In genomic region chr13:23541497-23541896, GRCm38 (mm10) we compare ENCODE assay signal across 27 mouse cellular contexts. TPM values are rescaled to one million over a fixed set of nuclear protein-coding genes. Genes with fewer than 3 reads are reported as not detected.
A peak's percentile ranks its signal among the peaks of the same experiment; 100 is the strongest.
DNase-seq lines count a peak whose midpoint lies in the region; ATAC-seq and TF ChIP-seq lines count a peak whose summit lies in the region.
"Had no signal": no experiment of that assay in that cellular context is flagged by ENCODE, and none has a peak within 500 bp of the region (broad histone marks: within the 10 kb centered on the region; RNA-seq: fewer than 3 reads in every experiment).

No protein-coding gene starts in this region.

- TF ChIP-seq RAD21 in MEL (IDR thresholded peaks at IDR 0.05; ENCODE audit: low read depth, low read length): no peak

- H3K4me2 ChIP-seq in liver, embryonic 11.5 days: peak overlapping the region; percentile 83
- peak overlapping the region; percentile 76 for H3K4me2 ChIP-seq in liver, embryonic 12.5 days
- peak overlapping the region; percentile 38 for H3K4me2 ChIP-seq in myocyte (ENCODE audit: low read depth)

- DNase-seq in liver, embryonic 11.5 days (ENCODE audit: low spot score): no peak
- DNase-seq in liver: no peak
- peak; percentile 49 for DNase-seq in MEL (ENCODE audit: low read depth, low spot score)
- no peak for DNase-seq in left cerebral cortex, postnatal 36 days (ENCODE audit: low spot score in 2 of 2)
- DNase-seq in adrenal gland, postnatal 10 days: no peak
- DNase-seq: adrenal gland, postnatal 25 days; cerebellum, adult 11 months; cerebellum, postnatal 10 days; gastrocnemius, postnatal 14 days; heart, adult 2 months; kidney, adult 18-20 months; kidney, postnatal 14 days; left cerebral cortex, postnatal 4 days; lung, adult 2 months; lung, postnatal 4 days; right cerebral cortex, postnatal 14 days; spleen, adult 18-20 months; thymus, adult 2 months had no signal

- TF ChIP-seq POLR2A in MEL (IDR thresholded peaks at IDR 0.05; ENCODE audit: control insufficient read depth in 1 of 2, insufficient read depth in 1 of 2, low read depth in 1 of 2, low read length in 2 of 2, poor library complexity in 1 of 2) (no peak), myocyte (IDR thresholded peaks at IDR 0.05; ENCODE audit: insufficient read length, low read depth) (no peak)

- TF ChIP-seq EP300 in MEL (IDR thresholded peaks at IDR 0.05; ENCODE audit: low read depth in 1 of 2, low read length in 2 of 2): no peak

- H3ac ChIP-seq in myocyte (ENCODE audit: control insufficient read depth, insufficient read length): no peak overlapping the region

- H3K36me3 ChIP-seq in liver, embryonic 11.5 days (ENCODE audit: control insufficient read depth, insufficient read depth, low read length): no peaks in the 10 kb centered on the region
- H3K36me3 ChIP-seq in MEL (ENCODE audit: control insufficient read depth in 1 of 2, insufficient read depth in 2 of 2, low read length in 2 of 2): peaks cover 0 to 22% of the 10 kb centered on the region in 2 experiments; a peak in 2 of 4 replicates
- no peaks in the 10 kb centered on the region for H3K36me3 ChIP-seq in liver, embryonic 12.5 days
- no peaks in the 10 kb centered on the region for H3K36me3 ChIP-seq in myocyte (ENCODE audit: control insufficient read depth, insufficient read depth)
- H3K36me3 ChIP-seq: G1E; heart, embryonic 15.5 days; hindbrain, embryonic 10.5 days; neural tube, embryonic 13.5 days had no signal

- TF ChIP-seq CTCF in MEL (IDR thresholded peaks at IDR 0.05 in 2 of 3, conservative IDR thresholded peaks at IDR 0.05 in 1 of 3; ENCODE audit: control insufficient read depth in 1 of 3, insufficient read depth in 1 of 3, low read depth in 2 of 3, low read length in 3 of 3, poor library complexity in 1 of 3, severe bottlenecking in 1 of 3): no peak

- H3K9ac ChIP-seq in liver, embryonic 11.5 days (ENCODE audit: low read depth, low read length): no peak overlapping the region
- H3K9ac ChIP-seq in MEL (ENCODE audit: control insufficient read depth, low read depth, low read length, poor library complexity, severe bottlenecking): peak overlapping the region; percentile 24; the same call in 1 of the 2 replicates
- peak overlapping the region; percentile 84 for H3K9ac ChIP-seq in liver, embryonic 12.5 days
- H3K9ac ChIP-seq: heart, embryonic 15.5 days had no signal

- H3K27me3 ChIP-seq in liver, embryonic 11.5 days (replicated peaks; ENCODE audit: control insufficient read depth, insufficient read depth, low read length): no peaks in the 10 kb centered on the region
- H3K27me3 ChIP-seq in MEL (ENCODE audit: control insufficient read depth in 1 of 2, insufficient read depth in 2 of 2, low read length in 2 of 2) (no peaks in the 10 kb centered on the region), myocyte (ENCODE audit: control insufficient read depth, insufficient read depth, insufficient read length) (no peaks in the 10 kb centered on the region)
- no peaks in the 10 kb centered on the region for H3K27me3 ChIP-seq in liver, embryonic 12.5 days (replicated peaks)
- H3K27me3 ChIP-seq: heart, embryonic 15.5 days; neural tube, embryonic 13.5 days had no signal

- no peak overlapping the region for H3K4me3 ChIP-seq in liver, embryonic 11.5 days (ENCODE audit: low read depth, low read length)
- H3K4me3 ChIP-seq in MEL (ENCODE audit: control insufficient read depth in 1 of 2, insufficient read depth in 1 of 2, low read depth in 2 of 2, low read length in 2 of 2) (peak overlapping the region in 1 of 2 experiments; percentile 51; a peak in 1 of 4 replicates), myocyte (peak overlapping the region; percentile 37)
- peak overlapping the region; percentile 62 for H3K4me3 ChIP-seq in liver, embryonic 12.5 days
- H3K4me3 ChIP-seq: heart, adult 2 months; neural tube, embryonic 13.5 days had no signal

- WGBS in liver, embryonic 11.5 days: 74% methylated on average over 3 of the region's 3 CpGs
- 56% methylated on average over 3 of the region's 3 CpGs for WGBS in liver, embryonic 12.5 days (ENCODE audit: insufficient replicate concordance)

- peak overlapping the region; percentile 98; the same call in 1 of the 2 replicates for H3K27ac ChIP-seq in liver, embryonic 11.5 days (ENCODE audit: low read depth, low read length)
- no peak overlapping the region for H3K27ac ChIP-seq in MEL (ENCODE audit: control insufficient read depth, low read depth, low read length)
- H3K27ac ChIP-seq in liver, embryonic 12.5 days: peak overlapping the region; percentile 98
- H3K27ac ChIP-seq: heart, adult 2 months; heart, embryonic 15.5 days; hindbrain, postnatal 0 days; neural tube, embryonic 13.5 days had no signal

- peaks cover 15% of the 10 kb centered on the region for H3K4me1 ChIP-seq in liver, embryonic 11.5 days (replicated peaks; ENCODE audit: control insufficient read depth, insufficient read depth, low read length)
- H3K4me1 ChIP-seq in MEL (ENCODE audit: control insufficient read depth in 1 of 2, insufficient read depth in 2 of 2, low read length in 2 of 2): peaks cover 2 to 7% of the 10 kb centered on the region in 2 experiments; a peak in 3 of 4 replicates
- H3K4me1 ChIP-seq in liver, embryonic 12.5 days: peaks cover 35% of the 10 kb centered on the region

- H3K79me2 ChIP-seq in MEL (ENCODE audit: control insufficient read depth, insufficient read depth, low read length, poor library complexity): no peaks in the 10 kb centered on the region
- peaks cover 6% of the 10 kb centered on the region for H3K79me2 ChIP-seq in myocyte (ENCODE audit: control insufficient read depth, insufficient read depth)

- no peak for ATAC-seq in liver, embryonic 11.5 days (replicated peaks; ENCODE audit: low FRiP score)
- ATAC-seq in liver, embryonic 12.5 days: no peak
- ATAC-seq: forebrain, embryonic 14.5 days; hindbrain, postnatal 0 days had no signal

- no peaks in the 10 kb centered on the region for H3K9me3 ChIP-seq in liver, embryonic 11.5 days (ENCODE audit: control insufficient read depth, low read length)
- no peaks in the 10 kb centered on the region for H3K9me3 ChIP-seq in MEL (replicated peaks; ENCODE audit: insufficient read depth, low read length)
- H3K9me3 ChIP-seq in liver, embryonic 12.5 days (replicated peaks): no peaks in the 10 kb centered on the region
- H3K9me3 ChIP-seq: G1E; heart, embryonic 15.5 days; hindbrain, embryonic 10.5 days; neural tube, embryonic 13.5 days had no signal

- intact Hi-C loops in left cerebral cortex, postnatal 36 days (cut with DNase I): no loop called here

TF ChIP-seq in MEL, 35 proteins besides CTCF, POLR2A, EP300 and RAD21 (continues in another document):
- TF ChIP-seq POLR2AphosphoS5 (IDR thresholded peaks at IDR 0.05; ENCODE audit: borderline replicate concordance, low read depth, low read length): no peak

TF ChIP-seq in myocyte, 11 proteins besides CTCF, POLR2A, EP300 and RAD21 (continues in another document):
- TF ChIP-seq USF1 (IDR thresholded peaks at IDR 0.05; ENCODE audit: low read depth): no peak

RNA-seq across cellular contexts. Expression of gene Hist1h2bh, which starts 1.7 kb away (rescaled TPM):
- polyA plus RNA-seq in liver, embryonic 11.5 days (2014; fragmentation: Nextera tagmentation; extraction: Ambion mirVana): 1.6 and 1.7 TPM in 2 replicates
- 275 and 350 TPM in 2 replicates for total RNA-seq in MEL (2012; rRNA removed)
- polyA plus RNA-seq in MEL (2012; ENCODE audit: insufficient read depth in 1 of 2, insufficient read length in 2 of 2, low read depth in 1 of 2, low replicate concordance in 2 of 2, missing spikeins in 1 of 2): under 1 TPM in 1 of 2 experiments, not detected in 1; 0.70 TPM
- 1.4 and 1.5 TPM in 2 replicates for polyA plus RNA-seq in liver, embryonic 12.5 days (2016; fragmentation: Nextera tagmentation; extraction: Ambion mirVana)
- 1.1 TPM for polyA plus RNA-seq in myocyte (2012; fragmentation: generic; extraction: Trizol)
- total RNA-seq in left cerebral cortex, postnatal 36 days (2021): 1 to 10 TPM in 1 of 2 experiments, under 1 TPM in 1; 0.79 to 1.2 TPM
- 10 to 100 TPM; 20.9 to 25.4 TPM for total RNA-seq in adrenal gland, postnatal 10 days (2021)

RNA-seq across cellular contexts. Expression of gene Hist1h3f, which starts 2.4 kb away (rescaled TPM):
- polyA plus RNA-seq in liver, embryonic 11.5 days (2014; fragmentation: Nextera tagmentation; extraction: Ambion mirVana): 0.42 and 0.62 TPM in 2 replicates
- total RNA-seq in MEL (2012; rRNA removed): 541 and 709 TPM in 2 replicates
- polyA plus RNA-seq in MEL (2012; ENCODE audit: insufficient read depth in 1 of 2, insufficient read length in 2 of 2, low read depth in 1 of 2, low replicate concordance in 2 of 2, missing spikeins in 1 of 2) (1 to 10 TPM in 1 of 2 experiments, not detected in 1; 1.2 TPM), myocyte (2012; fragmentation: generic; extraction: Trizol) (0.91 TPM)
- 1.3 and 1.6 TPM in 2 replicates for polyA plus RNA-seq in liver, embryonic 12.5 days (2016; fragmentation: Nextera tagmentation; extraction: Ambion mirVana)
- total RNA-seq in left cerebral cortex, postnatal 36 days (2021): 10 to 100 TPM; 17.9 to 18.2 TPM
- total RNA-seq in adrenal gland, postnatal 10 days (2021): 100 to 1,000 TPM in 1 of 2 experiments, 10 to 100 TPM in 1; 93.2 to 104 TPM
- polyA plus RNA-seq: neural tube, embryonic 13.5 days had no signal

RNA-seq across cellular contexts. Expression of gene Hist1h3g, which starts 6.3 kb away (rescaled TPM):
- 5.2 TPM in 2 replicates for polyA plus RNA-seq in liver, embryonic 11.5 days (2014; fragmentation: Nextera tagmentation; extraction: Ambion mirVana)
- total RNA-seq in MEL (2012; rRNA removed): 441 and 728 TPM in 2 replicates
- polyA plus RNA-seq in MEL (2012; ENCODE audit: insufficient read depth in 1 of 2, insufficient read length in 2 of 2, low read depth in 1 of 2, low replicate concordance in 2 of 2, missing spikeins in 1 of 2) (1 to 10 TPM in 1 of 2 experiments, not detected in 1; 5.2 TPM), myocyte (2012; fragmentation: generic; extraction: Trizol) (3.3 TPM)
- polyA plus RNA-seq in liver, embryonic 12.5 days (2016; fragmentation: Nextera tagmentation; extraction: Ambion mirVana): 12.9 and 16.3 TPM in 2 replicates
- total RNA-seq in left cerebral cortex, postnatal 36 days (2021): 1 to 10 TPM; 3.6 to 4.6 TPM
- total RNA-seq in adrenal gland, postnatal 10 days (2021): 10 to 100 TPM; 76.3 to 91.7 TPM
- total RNA-seq: monocyte, adult 5-6 weeks had no signal

RNA-seq across cellular contexts. Expression of gene Hist1h2af, which starts 7.8 kb away (rescaled TPM):
- 1.1 and 5.1 TPM in 2 replicates for polyA plus RNA-seq in liver, embryonic 11.5 days (2014; fragmentation: Nextera tagmentation; extraction: Ambion mirVana)
- 939 and 1,000 TPM in 2 replicates for total RNA-seq in MEL (2012; rRNA removed)
- polyA plus RNA-seq in MEL (2012; ENCODE audit: insufficient read depth in 1 of 2, insufficient read length in 2 of 2, low read depth in 1 of 2, low replicate concordance in 2 of 2, missing spikeins in 1 of 2): 10 to 100 TPM in 1 of 2 experiments, not detected in 1; 64.3 TPM
- 7.8 and 13.9 TPM in 2 replicates for polyA plus RNA-seq in liver, embryonic 12.5 days (2016; fragmentation: Nextera tagmentation; extraction: Ambion mirVana)
- 24.4 TPM for polyA plus RNA-seq in myocyte (2012; fragmentation: generic; extraction: Trizol)
- total RNA-seq in left cerebral cortex, postnatal 36 days (2021): 1 to 10 TPM; 6.2 to 7.0 TPM
- 100 to 1,000 TPM; 261 to 325 TPM for total RNA-seq in adrenal gland, postnatal 10 days (2021)
- total RNA-seq: monocyte, adult 5-6 weeks had no signal
- polyA plus RNA-seq: neural tube, embryonic 13.5 days had no signal

RNA-seq across cellular contexts. Expression of gene Hist1h4f, which starts 10.0 kb away (rescaled TPM):
- 0.66 and 1.4 TPM in 2 replicates for polyA plus RNA-seq in liver, embryonic 11.5 days (2014; fragmentation: Nextera tagmentation; extraction: Ambion mirVana)
- total RNA-seq in MEL (2012; rRNA removed): 3,786 and 4,217 TPM in 2 replicates
- polyA plus RNA-seq in MEL (2012; ENCODE audit: insufficient read depth in 1 of 2, insufficient read length in 2 of 2, low read depth in 1 of 2, low replicate concordance in 2 of 2, missing spikeins in 1 of 2): 10 to 100 TPM in 1 of 2 experiments, not detected in 1; 14.4 TPM
- polyA plus RNA-seq in liver, embryonic 12.5 days (2016; fragmentation: Nextera tagmentation; extraction: Ambion mirVana): 1.1 and 1.6 TPM in 2 replicates
- 4.1 TPM for polyA plus RNA-seq in myocyte (2012; fragmentation: generic; extraction: Trizol)
- 100 to 1,000 TPM; 173 to 184 TPM for total RNA-seq in left cerebral cortex, postnatal 36 days (2021)
- total RNA-seq in adrenal gland, postnatal 10 days (2021): 100 to 1,000 TPM; 529 to 619 TPM
- polyA plus RNA-seq: forebrain, embryonic 14.5 days; hindbrain, postnatal 0 days; neural tube, embryonic 13.5 days had no signal
